Mouse (Mus musculus) cerebellum, adult 2 months (tissue): ENCODE measurements around the gene C2cd4d.

Experiments
- CTCF ChIP-seq: fragments of 200-500 bp; IDR thresholded peaks from 2 replicates; pipeline ENCODE4 v1.5.1; 2011; ENCODE audit warnings: low read depth, mild to moderate bottlenecking, control low read depth, low read length, moderate library complexity, borderline replicate concordance; ENCODE audit not compliant: insufficient read depth
- POLR2A ChIP-seq: fragments of 200-500 bp; IDR thresholded peaks from 2 replicates; pipeline ENCODE4 v1.6.1; 2011; ENCODE audit warnings: low read length, control low read depth, borderline replicate concordance; ENCODE audit not compliant: insufficient read depth

- TF ChIP-seq CTCF = no peak
- TF ChIP-seq POLR2A = no peak
Observed at GRCm38 (mm10) chr3:94388047-94388446, 25.8 kb downstream of the C2cd4d start.
